Comparison of ENCODE assay signal across 9 mouse cellular contexts in the genomic region with DNA sequence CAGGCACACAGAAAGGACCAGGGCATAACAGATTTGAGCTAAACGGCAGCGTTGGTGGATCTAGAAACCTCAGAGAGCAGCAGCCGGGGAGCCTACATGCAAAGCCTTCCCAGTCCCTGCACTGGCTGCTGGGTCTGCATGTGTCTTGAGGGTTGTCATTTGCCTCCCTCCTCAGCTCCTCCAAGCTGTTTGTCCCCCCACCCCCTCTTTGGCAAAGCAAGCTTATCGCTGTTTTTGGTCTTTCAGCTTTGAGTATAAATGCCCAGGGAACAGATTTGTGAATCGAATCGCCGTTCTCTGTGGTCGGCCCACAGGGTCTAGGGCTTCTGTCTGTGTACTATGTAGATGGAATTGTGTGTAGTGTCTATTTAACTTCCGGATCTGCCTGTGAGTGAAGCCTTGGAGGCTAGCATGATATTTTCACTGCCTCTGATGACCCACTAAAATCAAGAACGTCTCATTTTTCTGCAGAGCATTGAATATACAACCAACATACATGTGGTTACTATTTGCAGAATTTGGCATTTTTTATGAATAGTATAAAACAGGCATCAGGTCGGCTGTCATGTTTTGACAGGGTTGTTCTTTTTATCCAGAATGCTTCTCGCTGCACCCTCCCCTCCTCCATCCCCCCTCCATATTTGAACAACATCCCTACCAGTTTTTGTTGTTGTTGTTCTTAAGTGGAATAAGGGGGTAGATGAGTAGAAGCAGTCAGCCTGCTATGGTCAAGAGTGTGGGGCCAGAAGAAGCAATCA.
DNase-seq lines count a peak whose midpoint lies in the region; ATAC-seq and TF ChIP-seq lines count a peak whose summit lies in the region.
"Had no signal": no experiment of that assay in that cellular context is flagged by ENCODE, and none has a peak within 500 bp of the region (broad histone marks: within the 10 kb centered on the region; RNA-seq: fewer than 3 reads in every experiment).

No protein-coding gene starts in this region.

- WGBS in embryonic facial prominence, embryonic 10.5 days, result 78% methylated on average over 12 of the region's 12 CpGs
- 61% methylated on average over 12 of the region's 12 CpGs for WGBS in liver, embryonic 12.5 days (ENCODE audit: insufficient replicate concordance)

- H3K9ac ChIP-seq in liver, embryonic 12.5 days, result no peak overlapping the region

- no peak for DNase-seq in gastrocnemius, adult 2 months
- no peak for DNase-seq in gastrocnemius, adult 18-20 months (ENCODE audit: low spot score)
- DNase-seq in layer of hippocampus, adult 18-20 months (ENCODE audit: low spot score in 2 of 2), result peak; percentile 13 to 15
- no peak for DNase-seq in layer of hippocampus, adult 9-11 months
- no peak for DNase-seq in embryonic facial prominence, embryonic 10.5 days (ENCODE audit: low spot score)
- no peak for DNase-seq in Muller cell, postnatal 12 days (ENCODE audit: inconsistent ontology term)
- no peak for DNase-seq in urinary bladder, postnatal 25 days (ENCODE audit: low spot score)

- intact Hi-C loops in gastrocnemius, adult 2 months (cut with DNase I), result no loop called here

- no peak overlapping the region for H3K4me2 ChIP-seq in liver, embryonic 12.5 days
- H3K4me2 ChIP-seq: embryonic facial prominence, embryonic 13.5 days had no signal

- TF ChIP-seq CTCF in gastrocnemius, adult 2 months (IDR thresholded peaks at IDR 0.05), result no peak

- H3K36me3 ChIP-seq in embryonic facial prominence, embryonic 10.5 days (replicated peaks), result no peaks in the 10 kb centered on the region
- H3K36me3 ChIP-seq in liver, embryonic 12.5 days, result no peaks in the 10 kb centered on the region
- H3K36me3 ChIP-seq: embryonic facial prominence, embryonic 13.5 days had no signal

- H3K27me3 ChIP-seq in embryonic facial prominence, embryonic 10.5 days (replicated peaks; ENCODE audit: low read depth, poor library complexity, severe bottlenecking), result no peaks in the 10 kb centered on the region
- no peaks in the 10 kb centered on the region for H3K27me3 ChIP-seq in liver, embryonic 12.5 days (replicated peaks)
- H3K27me3 ChIP-seq: embryonic facial prominence, embryonic 13.5 days had no signal

- no peak for ATAC-seq in liver, embryonic 12.5 days

- peaks cover 36% of the 10 kb centered on the region for H3K4me1 ChIP-seq in embryonic facial prominence, embryonic 10.5 days
- peaks cover 5% of the 10 kb centered on the region; the same call in 1 of the 2 replicates for H3K4me1 ChIP-seq in liver, embryonic 12.5 days

- H3K27ac ChIP-seq in gastrocnemius, adult 2 months, result peak overlapping the region; percentile 56
- H3K27ac ChIP-seq in embryonic facial prominence, embryonic 10.5 days (replicated peaks), result peak overlapping the region; percentile 62
- 0 out of 2 replicates have a peak overlapping the region, but pooled peaks have one; percentile 14 for H3K27ac ChIP-seq in liver, embryonic 12.5 days
- H3K27ac ChIP-seq: embryonic facial prominence, embryonic 13.5 days had no signal

- no peaks in the 10 kb centered on the region for H3K9me3 ChIP-seq in embryonic facial prominence, embryonic 10.5 days
- H3K9me3 ChIP-seq in liver, embryonic 12.5 days (replicated peaks), result no peaks in the 10 kb centered on the region
- H3K9me3 ChIP-seq: embryonic facial prominence, embryonic 13.5 days had no signal

- H3K4me3 ChIP-seq in gastrocnemius, adult 2 months, result peak overlapping the region; percentile 44
- H3K4me3 ChIP-seq in embryonic facial prominence, embryonic 10.5 days, result no peak overlapping the region
- no peak overlapping the region for H3K4me3 ChIP-seq in liver, embryonic 12.5 days
- H3K4me3 ChIP-seq: embryonic facial prominence, embryonic 13.5 days had no signal

Comparison
In these comparisons a context has a peak if more than half of its experiments do, and no peak if none do; other contexts are left out.
1. DNase-seq: peak in layer of hippocampus, adult 18-20 months (2 of 2); none in gastrocnemius, adult 2 months (single experiment), gastrocnemius, adult 18-20 months (single experiment), layer of hippocampus, adult 9-11 months (single experiment), embryonic facial prominence, embryonic 10.5 days (single experiment), Muller cell, postnatal 12 days (single experiment) and urinary bladder, postnatal 25 days (single experiment).
2. Peak in every context shown above with its lines, with median percentiles within 50 percentile points of each other: H3K27ac ChIP-seq.